Mouse (Mus musculus): ENCODE data around the gene Tnr.

Gene Tnr

DNA sequence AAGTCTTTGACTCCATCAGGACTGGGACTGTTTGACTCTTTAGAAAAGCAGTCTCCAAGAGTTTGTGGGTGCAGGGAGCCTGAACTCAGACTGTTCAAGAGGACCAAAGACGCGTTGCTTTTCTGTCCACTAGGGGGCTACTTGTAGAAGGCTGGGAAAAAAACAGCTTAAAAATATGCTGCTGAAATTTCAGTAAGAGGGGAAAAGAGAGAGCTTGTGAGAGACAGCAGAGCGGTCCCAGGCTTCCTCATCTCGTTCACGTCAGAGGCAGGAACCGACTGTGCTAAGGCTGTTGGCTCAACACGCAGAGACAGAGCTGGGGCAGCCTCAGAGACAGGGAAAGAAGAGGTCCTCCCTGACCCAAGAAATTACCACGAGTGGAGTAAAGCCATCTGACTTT is at the start of gene Tnr:
TSS of gene Tnr (plus strand) at position 192 of the 400 bp plus-strand sequence.
- peak; percentile 14 for DNase-seq (ENCODE audit: low read depth)

GRCm38 (mm10) chr1:159489853-159490435 is 33.6 kb upstream of the Tnr start:
- DNase-seq (ENCODE audit: low read depth) = no peak

GRCm38 (mm10) chr1:159492536-159492935 is 31.0 kb upstream of the Tnr start:
- DNase-seq (ENCODE audit: low read depth) = no peak

- DNase-seq (ENCODE audit: low read depth) = no peak
Observed at GRCm38 (mm10) chr1:159493720-159494499, 29.7 kb upstream of the Tnr start.

- DNase-seq (ENCODE audit: low read depth) = no peak
Observed at GRCm38 (mm10) chr1:159498236-159498635, 25.3 kb upstream of the Tnr start.

DNA sequence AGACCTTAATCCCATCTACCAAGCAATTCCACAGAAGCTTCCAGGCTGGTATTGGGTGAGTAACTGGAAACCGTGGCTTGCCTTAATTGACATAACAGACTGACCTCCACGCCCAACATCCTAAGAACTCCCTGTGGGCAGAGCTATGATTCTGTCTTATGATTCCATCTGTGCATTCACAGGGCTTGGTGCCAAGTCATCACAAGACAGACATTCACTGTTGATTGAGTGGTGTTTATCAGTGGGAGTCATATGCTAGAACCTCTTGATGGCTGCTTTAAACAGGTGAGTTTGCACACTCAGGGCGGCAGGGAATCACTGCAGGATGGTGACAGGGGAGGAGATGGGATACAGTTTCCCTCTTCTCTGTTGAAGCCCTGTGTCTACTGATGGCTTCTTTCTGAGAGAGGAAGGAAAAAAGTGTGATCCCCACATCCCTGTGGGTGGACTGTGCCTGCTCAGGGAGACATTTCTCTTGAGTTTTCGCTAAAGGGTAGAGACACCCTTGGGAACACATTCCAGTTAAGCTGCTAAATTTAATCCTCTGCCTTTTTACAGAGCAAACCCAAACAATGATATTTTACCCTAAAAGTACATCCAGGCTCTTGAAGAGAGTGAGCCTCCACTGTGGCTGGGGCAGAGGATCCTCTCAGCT is 23.6 kb upstream of the Tnr start:
- DNase-seq (ENCODE audit: low read depth) = no peak

DNA sequence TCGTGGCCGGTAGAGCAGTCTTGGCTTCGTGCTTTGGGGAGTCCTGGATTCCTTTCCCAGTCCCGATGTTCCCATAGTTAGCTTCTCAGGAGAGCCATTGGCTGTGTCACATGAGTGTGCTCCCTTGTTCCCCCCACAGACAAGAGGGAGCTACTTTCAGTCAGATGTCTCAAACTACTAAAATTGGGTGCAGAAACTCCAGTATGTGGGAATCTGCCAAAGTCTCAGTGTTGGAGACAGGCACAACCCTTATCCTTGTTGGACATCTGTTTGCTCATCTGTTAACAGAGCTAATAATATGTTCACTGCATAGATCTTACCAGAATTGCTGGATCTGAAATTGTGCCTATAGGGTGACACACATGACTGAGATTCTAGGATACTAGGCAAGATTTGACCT is 21.7 kb upstream of the Tnr start:
- no peak for DNase-seq (ENCODE audit: low read depth)

DNA sequence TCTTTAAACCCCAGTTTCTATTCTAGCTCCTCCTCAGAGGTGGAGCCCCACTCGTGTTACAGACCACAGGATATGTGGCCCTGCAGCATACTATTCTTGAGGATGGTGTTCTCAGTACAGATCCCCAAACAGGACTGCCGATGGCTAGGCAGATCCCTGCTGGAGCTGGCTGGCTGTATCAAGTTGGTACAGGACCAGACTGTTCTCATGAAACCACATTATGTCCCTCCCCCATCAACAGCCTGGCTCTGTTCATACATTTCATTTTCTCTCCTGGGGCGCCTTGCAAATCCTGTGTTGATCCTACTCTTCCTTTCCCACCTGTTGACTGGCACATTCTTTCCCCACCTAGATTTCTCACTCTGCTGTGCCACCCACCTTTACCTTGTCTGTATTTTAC is 12.9 kb upstream of the Tnr start:
- DNase-seq (ENCODE audit: low read depth) = no peak

- no peak for DNase-seq (ENCODE audit: low read depth)
Observed at GRCm38 (mm10) chr1:159517647-159518046, 5.9 kb upstream of the Tnr start.

GRCm38 (mm10) chr1:159519206-159519605 is 4.4 kb upstream of the Tnr start:
- DNase-seq (ENCODE audit: low read depth) = no peak

GRCm38 (mm10) chr1:159523069-159523468 is 500 bp upstream of the Tnr start:
- DNase-seq (ENCODE audit: low read depth) = no peak

DNA sequence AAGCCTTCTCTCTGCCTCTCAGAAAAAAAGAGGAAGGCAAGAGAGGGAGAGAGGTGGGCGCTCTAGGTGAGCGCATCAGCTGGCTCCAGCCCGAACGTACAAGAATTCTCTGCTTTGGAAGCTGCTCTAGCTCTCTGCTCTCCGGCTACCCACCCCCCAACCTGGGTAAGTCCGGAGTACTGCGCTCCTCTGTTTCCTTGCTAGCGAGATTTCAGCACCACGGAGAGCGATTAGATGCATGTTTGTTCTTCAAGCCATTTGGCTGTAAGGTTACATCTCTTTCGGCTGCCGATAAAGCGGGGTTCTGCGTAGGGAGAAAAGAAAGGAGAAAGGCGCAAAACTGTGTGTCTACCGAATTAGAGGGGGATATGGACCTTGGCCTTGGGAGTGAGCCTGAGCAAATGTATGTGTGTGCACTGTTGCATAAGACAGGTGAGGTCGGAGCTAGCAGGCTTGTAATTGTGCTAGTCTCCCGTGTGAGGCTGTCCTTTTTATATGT is 531 bp downstream of the Tnr start:
- peak; percentile 73 for DNase-seq (ENCODE audit: low read depth)

DNA sequence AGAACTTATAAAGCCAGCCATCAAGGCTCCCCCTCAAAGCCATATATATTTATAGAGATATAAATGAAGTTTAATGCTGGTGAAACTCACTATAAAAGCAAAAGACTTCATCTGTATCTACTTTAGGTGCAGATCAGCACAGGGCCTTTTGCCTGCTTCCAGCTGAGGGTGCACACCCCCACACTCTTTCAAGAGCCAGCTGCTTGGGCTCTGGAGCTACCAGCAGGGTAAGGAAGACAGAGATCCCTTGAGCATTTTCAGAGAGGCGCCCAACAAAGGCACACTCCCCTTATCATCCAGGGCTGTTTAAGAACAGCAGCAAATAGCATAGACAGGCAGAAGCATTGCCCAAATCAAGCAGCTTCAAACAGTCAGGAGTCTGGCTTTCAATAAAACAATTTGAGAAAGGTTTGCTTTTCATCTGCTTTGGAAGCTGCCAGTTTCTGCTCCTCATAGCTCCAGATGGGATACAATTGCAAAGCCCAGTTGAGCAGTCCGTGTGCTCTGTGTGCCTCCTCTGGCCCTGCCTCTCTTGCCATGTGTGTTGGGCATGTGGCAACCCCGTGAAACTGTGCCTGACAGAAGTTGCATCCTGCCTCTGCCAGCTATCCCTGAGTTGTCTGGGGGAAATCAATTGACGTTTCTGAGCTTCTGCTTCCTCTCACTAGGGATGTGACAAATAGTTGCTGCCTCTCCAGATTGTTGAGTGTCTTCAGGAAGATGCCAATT is 9.4 kb downstream of the Tnr start:
- DNase-seq (ENCODE audit: low read depth) = no peak

DNA sequence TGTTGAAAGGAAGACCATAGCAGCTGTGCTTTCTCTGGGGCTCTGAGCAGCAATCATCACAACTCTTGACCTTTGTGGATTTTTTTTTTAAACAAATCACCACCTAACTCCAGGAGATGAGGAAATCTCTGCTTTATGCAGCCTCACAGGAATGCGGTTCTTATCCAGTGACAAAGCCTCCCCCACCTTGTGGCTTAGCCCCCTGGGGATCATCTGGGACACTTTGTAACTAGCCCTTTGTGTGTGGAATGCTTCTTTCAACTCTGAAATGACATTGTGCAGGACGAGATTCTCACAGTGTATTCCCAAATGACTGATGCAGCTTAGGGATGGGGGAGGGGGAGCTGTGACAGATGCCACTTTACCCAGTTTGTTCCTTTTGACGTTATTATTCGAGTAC is 12.0 kb downstream of the Tnr start:
- DNase-seq (ENCODE audit: low read depth) = no peak

GRCm38 (mm10) chr1:159537541-159537940 is 14.0 kb downstream of the Tnr start:
- DNase-seq (ENCODE audit: low read depth) = no peak

GRCm38 (mm10) chr1:159538076-159538475 is 14.5 kb downstream of the Tnr start:
- DNase-seq (ENCODE audit: low read depth) = no peak

DNA sequence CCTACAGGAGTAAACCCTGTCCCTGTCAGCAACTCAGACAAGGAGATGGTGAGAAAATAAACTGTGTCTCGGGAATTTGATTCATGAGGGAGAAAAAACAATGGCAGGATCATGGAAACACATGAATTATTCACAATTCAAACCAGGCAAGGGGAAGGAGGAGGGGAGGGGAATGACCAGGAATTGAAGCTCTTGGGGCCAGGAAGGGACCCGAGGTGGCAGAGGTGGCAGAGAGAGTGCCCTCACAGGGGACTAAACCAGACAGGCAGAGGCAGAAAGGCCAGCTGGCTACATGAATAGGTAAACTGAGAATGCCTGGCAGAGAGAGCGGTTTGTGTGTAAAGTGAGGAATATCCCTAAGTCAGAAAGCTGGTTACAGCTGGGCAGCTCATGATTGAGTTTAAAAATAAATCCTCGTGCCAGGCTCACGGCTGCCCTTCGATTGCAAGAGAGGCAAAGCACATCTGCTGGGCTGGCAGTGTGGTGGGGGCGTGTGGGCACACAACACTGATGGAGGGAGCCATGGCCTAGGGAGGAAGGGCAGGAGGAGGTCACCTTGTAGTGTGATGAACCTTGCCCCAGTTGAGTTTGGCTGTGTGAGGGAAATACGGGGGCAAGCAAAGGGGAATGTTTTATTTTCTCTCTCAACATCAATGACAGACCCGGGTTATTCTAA is 22.0 kb downstream of the Tnr start:
- no peak for DNase-seq (ENCODE audit: low read depth)

GRCm38 (mm10) chr1:159551036-159551435 is 27.5 kb downstream of the Tnr start:
- DNase-seq (ENCODE audit: low read depth) = no peak

DNA sequence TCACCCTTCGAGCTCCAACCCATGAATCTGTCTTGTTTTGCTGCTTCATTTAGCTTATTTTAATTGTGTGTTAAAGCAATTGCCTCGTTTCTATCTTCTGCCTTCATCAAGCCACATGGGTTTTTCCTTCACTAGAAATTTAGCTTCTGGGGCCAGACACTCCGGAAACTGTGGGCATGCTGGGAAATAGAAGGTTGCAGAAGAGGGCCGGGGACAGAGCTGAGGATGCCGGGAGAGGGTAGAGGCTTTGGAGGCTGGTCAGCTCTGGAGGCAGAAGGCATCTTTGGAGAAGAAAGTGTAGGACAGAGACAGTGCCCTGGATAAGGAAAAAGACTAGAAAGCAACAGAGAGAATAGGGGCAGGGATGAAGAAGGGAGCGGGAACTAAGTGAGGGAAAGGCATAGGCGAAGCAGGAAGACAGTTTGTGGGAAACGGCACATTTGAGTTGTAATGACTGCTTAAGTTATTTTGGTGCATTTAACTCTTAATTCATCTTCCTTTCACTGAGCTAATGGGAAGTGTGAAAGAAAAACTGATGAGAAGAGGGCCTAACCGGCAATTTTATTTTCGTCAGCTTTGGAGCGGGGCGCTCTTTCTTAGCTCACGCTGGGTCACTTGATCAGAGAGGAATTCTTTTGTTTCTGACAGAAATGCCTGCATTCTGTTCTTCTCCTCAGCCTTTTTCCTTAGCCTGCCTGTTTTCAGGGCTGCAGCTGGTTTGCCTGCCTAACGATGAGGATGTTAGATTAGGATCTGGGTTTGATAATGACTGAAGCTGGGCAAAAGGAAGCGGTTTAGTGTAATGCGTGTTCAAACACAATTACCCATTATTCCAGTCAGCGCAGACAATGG is 28.2 kb downstream of the Tnr start:
- no peak for DNase-seq (ENCODE audit: low read depth)

GRCm38 (mm10) chr1:159561616-159562015 is 38.0 kb downstream of the Tnr start:
- no peak for DNase-seq (ENCODE audit: low read depth)

DNA sequence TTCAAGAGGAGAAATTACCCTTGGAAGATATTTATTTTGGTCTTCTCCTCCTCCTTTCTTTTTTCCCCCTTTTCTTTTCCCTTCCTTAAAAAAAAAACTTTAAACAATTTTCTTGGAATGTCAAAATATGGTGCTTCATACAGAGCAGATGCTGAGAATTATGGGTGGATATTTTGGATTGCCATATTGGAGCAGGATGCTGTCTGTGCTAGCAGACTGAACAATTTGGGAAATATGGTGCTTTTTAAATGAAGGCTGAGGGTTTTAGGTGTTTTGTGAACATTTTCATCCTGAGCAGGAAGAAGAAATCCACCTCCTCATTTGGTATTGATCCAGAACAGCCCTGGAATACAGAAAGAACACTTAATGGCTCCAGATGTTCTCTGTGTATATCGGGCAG is 41.6 kb downstream of the Tnr start:
- DNase-seq (ENCODE audit: low read depth) = no peak

Data from c-Kit-positive CD71-negative TER-119-negative erythroid progenitor cells, embryonic 14.5 days (primary cell).